Mouse (Mus musculus): ENCODE data around the gene Olfr172. TPM values are rescaled to one million over a fixed set of nuclear protein-coding genes. Genes with fewer than 3 reads are reported as not detected.
A peak's percentile ranks its signal among the peaks of the same experiment; 100 is the strongest.

The Olfr172 gene
- total and polyA plus RNA-seq, 2 experiments from 2014 or later: not detected

DNA sequence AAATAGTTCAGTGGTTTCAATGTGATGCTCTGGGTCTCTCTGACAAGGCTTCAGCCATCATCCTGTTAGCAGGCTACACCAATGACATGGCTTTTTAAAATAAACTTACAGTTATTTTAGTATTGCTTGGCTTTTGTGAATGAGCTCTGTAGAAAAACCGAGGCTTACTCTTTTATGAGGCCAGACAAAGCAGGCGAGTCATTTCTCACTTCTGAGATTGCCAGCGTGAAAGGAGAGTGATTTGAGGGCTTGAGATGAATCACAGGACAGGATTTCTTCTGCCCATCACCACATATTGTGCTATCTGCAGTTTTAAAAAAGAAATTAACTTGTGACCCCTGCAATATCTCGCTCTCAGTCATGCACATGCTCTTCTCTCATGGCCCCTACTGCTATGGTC is 48.0 kb downstream of the Olfr172 start:
- Histone ChIP-seq H3K9me3 (ENCODE audit: low read length) (no peaks in the 10 kb centered on the region), H3K4me1 (ENCODE audit: insufficient read depth, low read length) (no peaks in the 10 kb centered on the region)
- WGBS: 72% methylated on average over 4 of the region's 4 CpGs

DNA sequence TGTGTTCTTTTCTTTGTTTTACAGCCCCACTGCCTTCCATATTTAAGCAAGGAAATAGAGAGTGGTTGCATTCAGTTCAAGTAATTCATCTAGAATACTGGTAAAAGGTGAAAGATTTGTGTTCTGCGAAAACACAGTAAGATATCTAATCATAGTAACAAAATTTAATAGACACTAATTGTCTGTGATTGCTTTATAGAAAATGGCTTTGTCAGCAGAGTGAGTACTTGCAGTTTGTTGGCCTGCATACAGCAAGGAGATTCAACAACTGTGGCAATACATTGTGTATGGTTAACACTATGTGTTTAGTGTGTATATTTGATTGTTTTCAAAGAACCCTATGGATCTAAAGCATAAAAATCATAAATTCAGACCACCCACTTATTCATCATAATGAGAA is 49.8 kb downstream of the Olfr172 start:
- H3K9me3 ChIP-seq (ENCODE audit: low read length): no peaks in the 10 kb centered on the region
- no peak overlapping the region for H3K27ac ChIP-seq
- H3K4me2 ChIP-seq (ENCODE audit: low read depth, low read length): no peak overlapping the region
- H3K9ac ChIP-seq (replicated peaks; ENCODE audit: low read length): no peak overlapping the region
- no peak overlapping the region for H3K4me3 ChIP-seq (ENCODE audit: low read length)
- WGBS: 90% methylated on average over 1 of the region's 1 CpGs
- no peaks in the 10 kb centered on the region for H3K27me3 ChIP-seq (ENCODE audit: insufficient read depth, low read length)
- DNase-seq (ENCODE audit: low spot score) (no peak), ATAC-seq (no peak)
- H3K4me1 ChIP-seq (ENCODE audit: insufficient read depth, low read length): no peaks in the 10 kb centered on the region
- no peak for TF ChIP-seq CTCF (IDR thresholded peaks at IDR 0.05; ENCODE audit: low read depth)
- no peaks in the 10 kb centered on the region for H3K36me3 ChIP-seq (ENCODE audit: insufficient read depth, low read length)

More for the DNA sequence above, 48.0 kb downstream of the Olfr172 start:
- no peak for TF ChIP-seq CTCF (IDR thresholded peaks at IDR 0.05; ENCODE audit: low read depth)
- DNase-seq (ENCODE audit: low spot score) (no peak), ATAC-seq (no peak)
- Histone ChIP-seq H3K27me3 (ENCODE audit: insufficient read depth, low read length) (no peaks in the 10 kb centered on the region), H3K4me3 (ENCODE audit: low read length) (no peak overlapping the region), H3K4me2 (ENCODE audit: low read depth, low read length) (no peak overlapping the region), H3K9ac (replicated peaks; ENCODE audit: low read length) (no peak overlapping the region), H3K27ac (no peak overlapping the region), H3K36me3 (ENCODE audit: insufficient read depth, low read length) (no peaks in the 10 kb centered on the region)

DNA sequence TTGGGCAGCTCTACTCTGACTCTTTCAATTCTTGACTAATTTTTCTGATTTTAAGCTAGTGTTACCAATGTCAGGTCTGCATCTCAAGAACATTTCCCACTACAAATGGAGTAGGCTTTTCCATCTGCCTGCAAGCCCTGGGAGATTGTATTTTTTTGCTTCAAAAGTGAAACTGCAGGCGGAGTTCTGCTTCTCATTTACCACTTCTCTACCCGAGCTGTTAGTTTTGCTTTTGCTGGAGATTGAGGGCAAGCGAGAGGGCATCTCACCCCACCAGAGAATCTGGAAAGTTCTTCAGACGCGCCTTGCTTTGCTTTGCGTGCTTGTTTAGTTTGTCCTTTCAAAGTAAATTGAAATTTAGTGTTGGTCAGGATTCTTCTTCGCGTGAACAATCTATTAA is 50.8 kb downstream of the Olfr172 start:
- no peaks in the 10 kb centered on the region for H3K4me1 ChIP-seq (ENCODE audit: insufficient read depth, low read length)
- no peaks in the 10 kb centered on the region for H3K27me3 ChIP-seq (ENCODE audit: insufficient read depth, low read length)
- H3K9me3 ChIP-seq (ENCODE audit: low read length): no peaks in the 10 kb centered on the region
- DNase-seq (ENCODE audit: low spot score) (no peak), ATAC-seq (no peak)
- H3K27ac ChIP-seq: no peak overlapping the region
- no peak overlapping the region for H3K4me3 ChIP-seq (ENCODE audit: low read length)
- no peak overlapping the region for H3K9ac ChIP-seq (replicated peaks; ENCODE audit: low read length)
- TF ChIP-seq CTCF (IDR thresholded peaks at IDR 0.05; ENCODE audit: low read depth): no peak
- whole genome bisulfite sequencing: 85% methylated on average over 8 of the region's 8 CpGs
- 0 out of 2 replicates have a peak overlapping the region, but pooled peaks have one; percentile 5 for H3K4me2 ChIP-seq (ENCODE audit: low read depth, low read length)
- H3K36me3 ChIP-seq (ENCODE audit: insufficient read depth, low read length): no peaks in the 10 kb centered on the region

Small RNA genes lying within 50 kb of the gene (microRNA-seq; reads per million reads assigned to microRNA genes)
- gene Gm27564: 0 reads per million in 2 experiments

Other genes with a start within 250 kb of the Olfr172 start
- gene St3gal6, start 238.9 kb downstream of the Olfr172 start, total RNA-seq (2014; rRNA removed): 4.4 and 10.8 TPM in 2 replicates
- 18.5 and 20.5 TPM in 2 replicates for gene St3gal6, start 238.9 kb downstream of the Olfr172 start, polyA plus RNA-seq (2015; fragmentation: Nextera tagmentation; extraction: Ambion mirVana)
- gene Gm813, start 146.2 kb downstream of the Olfr172 start, total RNA-seq (2014; rRNA removed): not detected in 2 replicates
- gene Gm813, start 146.2 kb downstream of the Olfr172 start, polyA plus RNA-seq (2015; fragmentation: Nextera tagmentation; extraction: Ambion mirVana): not detected in 2 replicates
- not detected in 2 replicates for gene E330017A01Rik, start 124.4 kb downstream of the Olfr172 start, total RNA-seq (2014; rRNA removed)
- gene E330017A01Rik, start 124.4 kb downstream of the Olfr172 start, polyA plus RNA-seq (2015; fragmentation: Nextera tagmentation; extraction: Ambion mirVana): 0.16 TPM in 1 of 2 replicates, not detected in the other
- 16.6 and 16.8 TPM in 2 replicates for gene Cpox, start 92.9 kb downstream of the Olfr172 start, total RNA-seq (2014; rRNA removed)
- gene Cpox, start 92.9 kb downstream of the Olfr172 start, polyA plus RNA-seq (2015; fragmentation: Nextera tagmentation; extraction: Ambion mirVana): 12.6 and 13.8 TPM in 2 replicates
- 0.05 TPM in 1 of 2 replicates, not detected in the other for gene Gpr15, start 44.1 kb downstream of the Olfr172 start, total RNA-seq (2014; rRNA removed)
- gene Gpr15, start 44.1 kb downstream of the Olfr172 start, polyA plus RNA-seq (2015; fragmentation: Nextera tagmentation; extraction: Ambion mirVana): 0.14 TPM in 1 of 2 replicates, not detected in the other
- gene Cldnd1, start 35.3 kb downstream of the Olfr172 start, total RNA-seq (2014; rRNA removed): 62.9 and 64.3 TPM in 2 replicates
- 159 TPM in 2 replicates for gene Cldnd1, start 35.3 kb downstream of the Olfr172 start, polyA plus RNA-seq (2015; fragmentation: Nextera tagmentation; extraction: Ambion mirVana)
- not detected in 2 replicates for gene Olfr173, start 37.1 kb upstream of the Olfr172 start, total RNA-seq (2014; rRNA removed)
- not detected in 2 replicates for gene Olfr173, start 37.1 kb upstream of the Olfr172 start, polyA plus RNA-seq (2015; fragmentation: Nextera tagmentation; extraction: Ambion mirVana)
- not detected in 2 replicates for gene Olfr175-ps1, start 63.6 kb upstream of the Olfr172 start, total RNA-seq (2014; rRNA removed)
- gene Olfr175-ps1, start 63.6 kb upstream of the Olfr172 start, polyA plus RNA-seq (2015; fragmentation: Nextera tagmentation; extraction: Ambion mirVana): not detected in 2 replicates
- not detected in 2 replicates for gene Olfr177, start 111.6 kb upstream of the Olfr172 start, total RNA-seq (2014; rRNA removed)
- gene Olfr177, start 111.6 kb upstream of the Olfr172 start, polyA plus RNA-seq (2015; fragmentation: Nextera tagmentation; extraction: Ambion mirVana): not detected in 2 replicates
- gene Olfr178, start 128.9 kb upstream of the Olfr172 start, total RNA-seq (2014; rRNA removed): not detected in 2 replicates
- gene Olfr178, start 128.9 kb upstream of the Olfr172 start, polyA plus RNA-seq (2015; fragmentation: Nextera tagmentation; extraction: Ambion mirVana): not detected in 2 replicates
- gene Olfr181, start 165.6 kb upstream of the Olfr172 start, total RNA-seq (2014; rRNA removed): not detected in 2 replicates
- gene Olfr181, start 165.6 kb upstream of the Olfr172 start, polyA plus RNA-seq (2015; fragmentation: Nextera tagmentation; extraction: Ambion mirVana): not detected in 2 replicates
- not detected in 2 replicates for gene Olfr180, start 166.2 kb upstream of the Olfr172 start, total RNA-seq (2014; rRNA removed)
- not detected in 2 replicates for gene Olfr180, start 166.2 kb upstream of the Olfr172 start, polyA plus RNA-seq (2015; fragmentation: Nextera tagmentation; extraction: Ambion mirVana)
- not detected in 2 replicates for gene Olfr183, start 232.2 kb upstream of the Olfr172 start, total RNA-seq (2014; rRNA removed)
- not detected in 2 replicates for gene Olfr183, start 232.2 kb upstream of the Olfr172 start, polyA plus RNA-seq (2015; fragmentation: Nextera tagmentation; extraction: Ambion mirVana)

Data from hindbrain, postnatal 0 days (tissue).